Mouse (Mus musculus): ENCODE results near the gene Camta1.

The Camta1 gene

GRCm38 (mm10) chr4:151240465-151240864 lies 621.2 kb downstream of the Camta1 start:
- DNase-seq = no peak

GRCm38 (mm10) chr4:151238970-151239684 lies 622.5 kb downstream of the Camta1 start:
- DNase-seq = no peak

GRCm38 (mm10) chr4:151237501-151237900 lies 624.2 kb downstream of the Camta1 start:
- DNase-seq = no peak

- no peak for DNase-seq
Observed at GRCm38 (mm10) chr4:151234981-151235380, 626.7 kb downstream of the Camta1 start.

GRCm38 (mm10) chr4:151232028-151232427 lies 629.6 kb downstream of the Camta1 start:
- no peak for DNase-seq

GRCm38 (mm10) chr4:151229073-151229472 lies 632.6 kb downstream of the Camta1 start:
- no peak for DNase-seq

- DNase-seq = no peak
Observed at GRCm38 (mm10) chr4:151226496-151226895, 635.2 kb downstream of the Camta1 start.

GRCm38 (mm10) chr4:151224017-151224416 lies 637.7 kb downstream of the Camta1 start:
- no peak for DNase-seq

GRCm38 (mm10) chr4:151223263-151223996 lies 638.2 kb downstream of the Camta1 start:
- no peak for DNase-seq

GRCm38 (mm10) chr4:151222635-151223034 lies 639.0 kb downstream of the Camta1 start:
- no peak for DNase-seq

- no peak for DNase-seq
Observed at GRCm38 (mm10) chr4:151216553-151217292, 645.0 kb downstream of the Camta1 start.

GRCm38 (mm10) chr4:151215866-151216265 lies 645.8 kb downstream of the Camta1 start:
- DNase-seq = no peak

GRCm38 (mm10) chr4:151215179-151215578 lies 646.5 kb downstream of the Camta1 start:
- DNase-seq = no peak

- no peak for DNase-seq
Observed at GRCm38 (mm10) chr4:151213475-151213874, 648.2 kb downstream of the Camta1 start.

- DNase-seq = no peak
Observed at GRCm38 (mm10) chr4:151211992-151212391, 649.7 kb downstream of the Camta1 start.

GRCm38 (mm10) chr4:151207566-151207965 lies 654.1 kb downstream of the Camta1 start:
- DNase-seq = no peak

GRCm38 (mm10) chr4:151202891-151203290 lies 658.8 kb downstream of the Camta1 start:
- DNase-seq = no peak

GRCm38 (mm10) chr4:151200316-151200715 lies 661.4 kb downstream of the Camta1 start:
- no peak for DNase-seq

- DNase-seq = no peak
Observed at GRCm38 (mm10) chr4:151195126-151195525, 666.5 kb downstream of the Camta1 start.

GRCm38 (mm10) chr4:151194715-151195097 lies 667.0 kb downstream of the Camta1 start:
- DNase-seq = no peak

- no peak for DNase-seq
Observed at GRCm38 (mm10) chr4:151194030-151194714, 667.5 kb downstream of the Camta1 start.

GRCm38 (mm10) chr4:151186447-151186846 lies 675.2 kb downstream of the Camta1 start:
- DNase-seq = no peak

GRCm38 (mm10) chr4:151185750-151186149 lies 675.9 kb downstream of the Camta1 start:
- no peak for DNase-seq

All from thymus, adult 18-20 months (tissue).